Mouse (Mus musculus) left cerebral cortex, adult 18-20 months (tissue): ENCODE measurements at regions not wholly inside any gene's neighbourhood (a gene's known extent, or its start where the extent isn't known, plus 50 kb on each side); places are given as distances from the start of the nearest gene placed in this dataset.

Source experiments
- DNase-seq, 2 experiments: peaks; one replicate each; pipeline ENCODE4 v3.0.0; 2021 to 2022; ENCODE audit warnings: low spot score in 2 of 2, mixed read lengths in 1 of 2

DNA sequence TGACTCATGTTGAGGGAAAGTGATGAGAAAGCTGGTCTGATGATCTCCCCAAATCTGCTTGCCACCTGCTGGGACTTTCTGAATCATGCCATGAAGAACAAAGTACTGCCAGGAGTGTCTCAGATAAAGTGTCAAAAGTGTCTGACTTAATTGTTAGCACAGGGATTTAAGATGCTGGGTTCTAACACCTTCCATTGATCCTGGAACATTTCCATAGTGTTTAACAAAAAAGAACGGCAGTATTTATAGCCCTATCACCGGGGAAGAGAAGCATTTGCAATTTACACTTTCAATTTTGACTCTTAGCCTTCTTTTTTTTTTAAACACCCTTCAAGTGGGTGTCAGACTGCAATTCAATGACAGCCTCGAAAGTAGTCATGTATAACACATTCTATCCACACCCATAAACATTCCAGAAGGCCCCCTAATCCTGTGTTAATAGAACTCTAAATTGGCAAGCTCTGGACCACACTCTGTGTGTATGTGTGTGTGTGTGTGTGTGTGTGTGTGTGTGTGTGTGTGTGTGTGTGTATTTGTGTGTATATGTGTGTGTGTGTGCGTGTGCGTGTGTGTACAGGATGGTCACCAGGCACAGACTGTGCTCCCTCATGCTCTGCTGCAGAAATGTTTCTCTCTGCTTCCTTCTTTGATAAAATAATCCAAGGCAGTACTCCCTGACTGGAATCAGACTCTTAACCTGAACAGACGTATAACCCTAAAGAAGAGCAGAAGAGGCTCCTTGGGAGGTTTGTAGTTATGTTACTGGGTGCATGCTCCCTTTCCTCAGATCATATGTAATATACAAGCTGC, 313.2 kb downstream of the Rnd3 start:
- no peak for DNase-seq

DNA sequence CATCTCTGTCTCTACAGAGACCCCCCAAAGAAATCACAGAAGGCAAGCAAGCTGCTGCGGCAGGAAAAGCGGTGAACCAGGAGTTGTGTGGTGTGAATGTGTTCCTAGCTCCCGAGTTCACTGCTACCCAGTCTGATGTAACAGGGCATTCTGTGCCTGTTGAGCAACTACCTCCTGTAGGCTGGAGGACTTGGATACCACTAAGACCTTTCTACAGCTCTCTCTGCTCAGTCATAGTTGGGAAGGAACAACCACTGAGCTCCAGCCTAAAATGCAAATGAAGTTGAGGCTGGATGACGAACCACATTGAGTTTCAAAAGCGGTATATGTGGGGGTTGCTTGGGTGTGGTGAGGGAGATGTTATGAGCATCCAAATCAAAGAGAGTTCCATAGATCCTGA, 315.1 kb downstream of the Rnd3 start:
- DNase-seq = no peak

DNA sequence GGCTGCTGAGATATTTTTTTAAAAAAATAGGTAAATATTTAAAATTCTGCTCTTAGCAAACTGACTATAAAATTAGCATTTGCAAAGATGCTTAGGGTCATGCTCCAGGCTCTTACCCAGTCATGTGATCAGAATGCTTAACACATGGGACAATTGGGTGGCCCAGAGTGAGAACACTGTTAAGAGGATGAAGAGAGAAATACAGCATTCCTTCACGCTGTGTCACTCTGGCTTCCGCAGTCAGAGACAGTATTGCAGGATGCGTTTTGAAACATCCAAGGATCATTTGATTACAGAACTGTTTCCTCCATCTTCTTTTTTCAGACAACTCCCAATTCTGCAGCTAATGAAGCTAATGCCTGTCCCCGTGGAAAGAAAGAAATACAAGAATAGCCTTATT, 316.4 kb downstream of the Rnd3 start:
- DNase-seq = no peak

DNA sequence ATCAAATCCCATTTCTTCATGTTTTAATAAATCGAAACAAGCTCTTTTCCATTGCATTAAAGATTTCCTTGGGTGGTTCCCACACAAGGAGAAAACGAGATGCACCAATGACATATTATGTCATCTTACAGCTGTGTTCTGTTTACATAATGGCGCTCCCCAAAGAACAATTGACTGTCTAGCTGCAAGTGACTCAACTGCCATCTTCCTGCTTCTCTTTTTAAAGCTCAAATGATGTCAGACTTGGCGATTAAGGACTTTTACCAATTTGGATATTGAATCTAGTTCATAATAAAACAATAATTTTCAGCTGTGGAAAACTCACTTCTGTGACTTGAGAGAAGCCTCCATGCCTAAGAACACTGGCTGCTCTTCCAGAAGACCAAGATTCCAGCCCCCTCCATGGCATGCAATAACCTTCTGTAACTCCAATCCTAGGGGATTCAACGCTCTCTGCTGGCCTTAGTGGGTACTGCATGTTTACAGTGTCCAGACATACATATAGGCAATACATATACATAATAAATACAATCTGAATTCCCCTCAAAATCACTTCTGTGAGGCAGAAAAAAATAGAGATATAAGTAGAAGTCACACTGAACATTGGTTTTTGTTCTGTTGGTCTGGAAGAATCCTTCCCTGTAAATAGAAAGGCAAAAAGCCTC, 318.7 kb downstream of the Rnd3 start:
- no peak for DNase-seq

DNA sequence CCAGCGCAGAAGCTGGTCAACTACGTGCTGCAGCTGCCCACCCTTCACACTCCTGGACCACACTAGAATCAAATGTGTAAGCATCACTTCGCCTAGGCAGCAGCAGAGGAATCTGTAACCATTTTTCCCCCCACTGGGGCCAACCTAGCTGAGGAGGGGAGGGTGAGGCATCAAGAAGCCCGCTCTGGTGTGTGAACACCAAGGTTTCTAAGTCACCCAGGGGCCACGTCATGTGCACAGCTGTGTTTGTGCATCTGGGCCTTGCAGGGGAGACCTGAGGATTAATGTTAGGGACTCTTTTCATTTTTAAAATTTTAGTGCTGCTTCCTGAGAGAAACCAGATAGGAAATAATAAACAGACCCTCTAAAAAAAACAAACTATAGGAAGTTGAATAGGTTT, 321.8 kb downstream of the Rnd3 start:
- no peak for DNase-seq

DNA sequence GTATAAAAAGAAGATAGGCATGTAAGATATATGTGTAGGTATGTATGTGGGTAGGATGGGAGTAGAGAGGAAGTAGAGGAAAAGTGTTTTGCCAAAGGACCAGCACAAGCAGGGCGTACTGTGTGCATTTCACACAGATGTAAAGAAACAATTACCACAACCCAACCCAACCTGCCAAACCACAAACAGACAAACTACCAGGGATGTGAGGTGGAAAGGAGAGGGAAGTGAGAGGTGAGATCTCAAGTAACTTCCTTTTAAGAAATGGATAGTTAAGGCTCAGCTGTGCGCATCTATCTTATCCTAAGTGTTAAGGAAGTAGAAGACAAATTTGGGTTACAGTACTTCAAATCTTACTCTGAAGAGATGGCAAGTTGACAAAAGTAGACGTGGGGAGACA, 322.4 kb downstream of the Rnd3 start:
- DNase-seq = no peak

DNA sequence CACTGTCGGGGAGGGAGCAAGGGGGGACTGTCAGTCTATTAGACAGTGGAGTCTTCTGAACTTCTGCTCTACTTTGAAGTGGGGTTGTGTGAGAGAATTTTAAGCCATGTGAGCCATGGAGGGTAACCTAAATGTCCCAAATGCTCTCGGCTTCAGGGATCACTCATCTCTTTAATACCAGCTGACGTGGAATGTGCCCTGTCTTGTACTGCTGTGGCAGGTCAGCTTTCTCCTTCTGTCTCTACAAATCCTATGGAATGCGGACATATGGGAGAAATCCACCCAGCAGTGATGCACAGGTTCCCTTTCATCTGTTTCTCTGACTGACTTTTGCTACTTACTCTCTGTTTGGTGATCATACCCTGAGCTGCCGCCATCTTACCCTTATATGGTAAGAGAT, 323.3 kb downstream of the Rnd3 start:
- no peak for DNase-seq

DNA sequence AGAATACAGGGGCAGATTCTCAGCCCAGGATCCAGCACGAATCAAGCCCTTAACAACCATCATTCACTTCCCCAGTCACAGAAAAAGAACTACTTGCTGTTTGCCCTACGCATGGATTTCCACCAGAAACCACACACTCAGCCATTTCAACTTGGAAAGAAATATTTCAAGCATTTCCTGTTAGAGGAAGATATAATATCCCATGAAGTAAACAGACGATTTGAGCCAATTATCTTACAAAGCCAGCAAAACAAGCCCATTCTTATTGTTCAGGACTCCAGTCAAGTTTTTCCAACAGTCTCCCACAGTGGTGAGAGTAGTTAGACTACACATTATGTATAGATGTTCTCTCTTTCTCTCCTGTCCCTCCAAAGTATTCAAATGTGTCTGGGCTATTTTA, 324.1 kb downstream of the Rnd3 start:
- DNase-seq = no peak

DNA sequence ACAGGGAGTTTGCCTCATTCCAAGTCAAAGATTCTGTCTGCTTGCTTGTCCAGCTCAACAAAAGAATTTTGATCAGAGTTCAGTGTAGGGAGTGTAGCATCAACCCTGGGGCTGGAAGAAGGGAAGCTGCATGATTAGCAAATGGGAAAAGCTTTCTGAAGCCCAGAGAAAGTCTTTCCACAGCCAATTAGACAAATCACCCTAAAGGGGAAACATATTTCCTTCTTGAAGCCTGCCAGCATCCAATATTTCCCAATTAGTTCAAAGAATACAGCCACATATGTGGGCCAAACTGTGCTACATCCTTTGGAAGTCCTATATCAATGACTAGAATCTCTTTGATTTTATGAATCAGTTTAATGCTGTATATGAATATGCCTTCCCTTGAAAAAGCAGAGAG, 326.2 kb downstream of the Rnd3 start:
- DNase-seq = no peak

DNA sequence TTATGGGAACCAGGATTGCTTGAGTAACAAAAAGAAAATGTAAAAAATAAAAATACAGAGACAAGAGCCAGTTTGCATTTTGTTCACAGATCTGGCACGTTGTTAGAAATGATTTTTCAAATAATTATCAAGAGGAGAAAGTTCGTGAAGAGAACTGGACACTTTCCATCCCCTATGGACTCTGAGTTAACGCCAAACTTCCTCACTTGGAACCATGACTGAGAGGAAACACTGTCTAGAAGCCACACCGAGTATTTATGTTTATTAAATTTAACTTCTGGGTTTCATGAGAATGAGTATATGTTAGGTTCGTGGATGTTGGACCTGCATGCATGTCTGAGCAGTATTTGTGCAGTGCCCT, 329.6 kb downstream of the Rnd3 start:
- no peak for DNase-seq

DNA sequence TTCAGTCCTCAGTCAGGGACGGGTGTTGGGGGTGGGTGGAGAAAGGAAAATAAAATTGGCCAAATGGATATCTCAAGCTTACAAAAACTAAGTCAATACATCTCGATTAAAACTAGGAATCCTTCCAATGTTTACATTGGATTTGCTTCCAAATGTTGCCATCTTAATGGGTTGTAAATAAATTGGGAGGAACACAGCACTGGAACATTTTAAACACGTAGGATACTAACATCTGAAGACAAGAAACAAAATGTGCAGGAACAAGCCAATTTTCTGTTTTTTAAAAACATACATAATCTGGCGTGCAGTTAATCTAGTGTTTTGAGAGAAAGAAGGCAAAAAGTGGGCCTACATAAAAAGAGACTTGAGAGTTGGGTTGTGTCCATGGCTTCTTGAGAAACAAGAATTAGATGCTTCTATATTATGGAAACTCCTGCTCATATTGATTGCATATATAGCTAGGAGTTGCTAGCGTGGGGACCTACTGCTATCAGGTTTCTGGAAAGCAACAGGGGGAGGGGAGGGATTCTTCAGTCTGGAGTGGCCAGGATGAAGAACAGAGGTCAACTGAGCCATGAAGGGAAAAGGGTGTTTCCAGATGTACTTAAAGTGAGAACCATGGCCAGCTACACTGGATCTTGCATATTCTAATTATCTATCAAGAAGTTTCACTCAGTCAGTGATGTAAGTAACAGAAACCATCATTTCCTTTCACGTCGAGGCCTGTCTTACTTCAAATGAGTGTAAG, 330.2 kb downstream of the Rnd3 start:
- no peak for DNase-seq

DNA sequence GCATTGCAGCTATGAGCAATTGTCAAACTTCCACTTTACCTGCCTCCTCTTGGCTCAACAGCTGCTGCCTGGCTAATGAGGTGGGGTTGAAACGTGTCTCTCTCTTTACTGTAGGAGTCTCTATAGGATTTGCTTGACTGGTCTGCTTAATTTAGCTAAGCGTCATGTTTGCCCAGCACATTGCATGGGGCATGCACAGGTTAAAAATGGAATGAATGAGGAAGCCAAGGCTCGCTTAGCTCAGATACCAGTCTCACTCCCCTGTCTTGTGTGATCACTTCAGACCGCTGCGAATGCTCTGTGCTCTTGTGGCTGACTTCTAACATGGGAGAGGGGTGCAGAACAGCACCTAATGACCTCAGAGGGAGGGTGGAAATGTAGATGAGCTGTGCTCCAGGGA, 332.5 kb downstream of the Rnd3 start:
- DNase-seq = no peak

DNA sequence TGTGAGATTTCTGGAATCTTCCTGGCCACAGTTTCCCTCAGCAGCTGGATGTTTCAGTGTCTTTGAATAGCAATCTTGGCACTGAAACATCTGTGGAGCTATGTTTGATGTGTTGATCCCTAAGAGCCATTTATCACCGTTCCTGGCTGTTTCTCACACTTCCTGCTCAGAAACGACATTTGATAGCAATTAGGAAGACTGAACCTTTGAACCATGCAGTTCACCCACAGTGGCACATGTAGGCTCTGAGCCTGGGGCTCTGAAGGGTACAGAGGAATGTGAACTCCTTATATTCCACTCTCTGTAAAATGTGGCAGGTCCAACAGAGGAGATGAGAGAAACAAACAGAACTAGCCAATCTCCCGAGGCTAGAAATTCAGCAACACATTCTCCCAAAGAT, 333.4 kb downstream of the Rnd3 start:
- DNase-seq = no peak

DNA sequence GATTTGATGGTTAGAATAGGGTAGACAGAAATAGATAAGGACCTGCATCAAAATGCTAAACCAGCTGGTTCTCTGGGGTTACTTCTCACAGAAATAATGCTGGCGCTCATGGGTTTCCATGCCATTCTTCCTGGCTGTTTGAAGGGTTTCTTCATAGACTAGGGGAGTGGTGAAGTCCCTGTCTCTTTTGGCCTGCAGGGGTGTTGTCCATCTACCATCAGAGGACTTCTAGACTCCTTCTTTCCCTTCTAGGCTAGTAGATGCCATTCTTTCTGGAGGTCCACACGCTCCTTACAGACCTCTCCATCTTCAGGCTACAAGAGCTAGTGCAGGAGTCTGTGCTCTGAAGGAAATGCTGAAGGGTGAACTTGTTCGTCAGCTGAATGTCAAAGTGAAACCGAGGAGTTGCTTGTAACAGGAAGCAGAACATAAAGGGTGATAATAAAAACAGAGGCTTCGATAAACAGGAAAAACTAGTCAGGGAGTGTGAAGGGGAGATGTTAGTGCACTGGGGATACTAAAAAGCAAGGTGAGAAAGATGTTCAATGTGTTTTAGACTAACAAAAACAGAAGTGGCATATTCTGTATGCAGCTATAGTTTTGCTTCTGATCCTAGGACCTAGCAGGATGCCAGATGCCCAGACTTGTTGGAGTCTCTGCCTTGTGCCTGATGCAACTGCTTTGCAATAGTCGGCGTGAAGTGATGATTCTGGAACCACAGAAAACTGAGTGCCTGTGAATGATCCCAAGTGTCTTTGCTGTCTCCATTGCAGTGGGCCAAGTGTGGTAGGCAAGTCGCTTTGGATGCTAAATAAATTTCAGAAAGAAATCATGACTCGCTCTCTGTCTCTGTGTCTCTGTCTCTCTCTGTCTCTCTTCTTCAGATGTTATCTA, 335.1 kb downstream of the Rnd3 start:
- no peak for DNase-seq

DNA sequence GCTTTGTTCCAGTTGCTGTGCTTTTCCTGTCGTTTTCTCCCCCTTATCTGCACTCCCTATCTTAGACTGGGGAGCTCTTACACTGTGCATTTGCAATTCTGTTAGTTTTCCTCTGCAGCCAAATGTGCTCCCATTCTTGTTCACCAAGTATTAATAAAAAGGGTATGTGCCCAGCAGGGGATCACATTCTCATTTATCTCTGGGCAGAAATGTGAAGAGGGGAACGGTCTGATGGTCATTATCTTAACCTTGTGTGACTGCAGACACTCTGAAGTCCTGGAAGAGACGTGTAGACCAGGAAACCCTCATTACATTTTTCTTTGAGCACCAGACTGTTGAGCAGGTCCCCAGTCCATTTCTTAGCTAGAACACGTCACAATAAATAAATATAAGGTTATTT, 336.6 kb downstream of the Rnd3 start:
- DNase-seq = no peak

DNA sequence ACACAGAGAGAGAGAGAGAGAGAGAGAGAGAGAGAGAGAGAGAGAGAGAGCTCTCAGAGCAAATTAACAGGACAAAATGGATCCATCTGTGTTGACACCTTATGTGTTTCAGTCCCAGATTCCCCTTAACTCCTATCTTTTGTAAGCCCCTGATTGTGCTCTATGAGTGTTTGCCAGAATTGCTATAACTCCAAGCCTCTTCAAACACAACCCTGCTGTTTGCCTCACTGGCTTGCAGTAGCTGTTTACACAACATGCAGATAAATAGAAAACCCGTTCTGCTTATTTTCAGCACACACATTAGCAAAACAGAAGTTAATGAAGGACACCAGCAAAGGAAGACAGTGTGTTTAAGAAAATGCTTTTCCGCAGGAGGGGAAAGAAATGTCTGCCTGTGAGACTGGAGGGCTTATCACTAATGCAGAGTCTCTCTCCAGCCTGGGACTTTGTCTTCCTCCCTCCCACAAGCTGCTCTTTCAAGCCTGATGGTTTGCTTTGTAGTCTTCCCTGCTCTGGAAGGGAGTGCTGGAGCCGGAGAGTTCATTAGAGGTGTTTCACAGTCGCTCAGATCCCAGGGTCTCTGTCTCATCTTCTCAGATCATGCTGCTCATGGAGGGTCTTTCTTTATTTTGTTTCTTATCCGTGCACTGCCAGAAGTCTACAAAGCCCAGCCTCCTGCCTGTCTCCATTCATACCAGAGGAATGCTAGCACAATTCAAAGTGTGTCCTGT, 338.4 kb downstream of the Rnd3 start:
- no peak for DNase-seq

DNA sequence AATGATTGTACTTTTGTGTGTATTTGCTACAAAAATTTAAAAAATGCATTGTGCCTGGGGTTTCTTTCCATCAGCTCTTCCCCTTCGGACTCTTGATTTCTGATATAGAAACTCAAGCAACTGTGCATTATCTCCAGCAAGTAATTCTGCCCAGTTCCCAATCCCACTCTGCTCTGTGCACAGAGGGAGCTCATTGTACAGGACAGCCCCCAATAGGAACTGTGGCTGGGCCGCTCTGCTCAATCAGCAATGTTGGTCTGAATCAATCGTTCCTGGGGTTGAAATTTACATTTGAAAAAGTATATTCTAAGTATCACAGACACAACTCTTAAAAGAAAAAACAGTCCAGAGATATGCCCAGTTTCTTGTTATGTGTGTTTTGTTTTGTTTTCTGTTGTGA, 339.1 kb downstream of the Rnd3 start:
- DNase-seq = no peak

DNA sequence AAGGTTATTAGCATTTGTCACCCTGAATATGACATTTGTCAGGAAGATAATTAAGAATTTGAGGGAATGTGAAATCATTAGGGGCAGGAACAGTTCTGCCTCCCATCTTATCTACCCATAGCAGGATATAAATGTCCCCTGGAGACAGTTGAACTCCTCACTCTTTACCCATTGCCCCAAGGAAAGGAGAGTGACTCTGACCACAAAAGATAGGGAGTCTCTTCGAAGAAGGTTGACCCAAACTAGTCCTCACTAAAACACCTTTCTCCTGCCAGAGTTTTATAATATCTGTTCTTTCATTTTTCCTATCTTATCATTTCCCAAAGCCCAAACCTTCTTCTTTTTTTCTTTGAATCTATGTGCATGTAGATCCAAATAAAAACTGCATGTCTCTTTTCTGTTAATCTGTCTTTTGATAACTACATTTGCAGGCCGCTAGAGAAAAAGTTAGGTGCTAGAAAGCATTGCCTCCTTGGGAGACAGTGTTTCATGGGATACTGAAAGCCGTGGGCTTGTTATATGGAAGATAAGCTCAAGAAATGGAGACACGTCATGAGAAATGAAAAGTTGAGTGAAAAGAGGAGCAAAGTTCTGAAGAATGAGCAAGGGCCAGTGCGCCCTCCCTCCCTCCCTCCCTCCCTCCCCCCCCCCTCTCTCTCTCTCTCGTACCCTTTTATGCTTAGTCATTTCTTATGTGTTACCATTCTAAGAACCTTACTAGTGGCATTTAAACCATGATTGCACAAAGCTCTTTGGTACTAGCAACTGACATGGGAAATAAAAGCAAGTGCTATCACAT, 341.6 kb downstream of the Rnd3 start:
- DNase-seq = no peak

DNA sequence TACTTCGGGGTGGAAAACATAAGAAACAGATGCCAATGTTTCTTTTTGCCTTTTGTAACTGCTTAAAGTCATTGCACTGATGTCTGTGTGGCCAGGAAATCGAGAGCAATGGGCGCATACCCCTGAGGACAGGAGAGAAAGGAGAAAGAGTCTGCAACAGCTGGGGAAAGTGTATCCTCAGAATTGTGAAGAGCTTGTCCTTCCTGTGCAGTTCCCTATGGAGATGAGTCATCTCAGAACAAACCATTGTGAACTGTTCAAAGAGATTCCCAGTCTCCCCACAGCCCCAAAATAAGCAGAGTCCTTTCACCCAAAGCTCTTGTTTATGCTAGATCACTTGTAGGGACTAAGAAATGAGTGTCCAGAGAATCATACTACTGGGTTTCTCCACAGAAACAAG, 343.3 kb downstream of the Rnd3 start:
- no peak for DNase-seq

DNA sequence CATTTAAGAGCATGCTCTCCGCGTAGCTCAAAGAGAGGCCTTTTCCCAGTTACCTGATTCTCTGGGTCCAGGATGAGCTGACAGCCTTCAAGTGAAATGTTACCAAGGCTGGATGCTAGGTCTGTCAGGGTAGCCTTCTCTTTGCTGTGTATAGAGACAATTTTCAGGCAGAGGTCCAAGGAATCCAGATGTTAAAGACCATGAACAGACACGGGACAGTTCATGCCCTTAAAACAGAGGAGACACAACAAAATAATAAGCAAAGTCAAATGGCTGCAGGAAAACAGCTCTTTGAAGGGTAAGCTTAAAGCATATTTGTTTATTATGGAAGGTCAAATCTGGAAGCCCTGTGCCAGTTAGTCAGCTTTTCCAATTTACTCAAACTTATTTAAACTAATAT, 352.8 kb downstream of the Rnd3 start:
- DNase-seq = no peak
